Mouse (Mus musculus) urinary bladder, adult 2 months (tissue): Measurements from ENCODE around the gene Tceal8. TPM values are rescaled to one million over a fixed set of nuclear protein-coding genes. Genes with fewer than 3 reads are reported as not detected.
"Not testable (repeated sequence)": the region's sequence is repeated elsewhere in the genome, so short reads cannot be mapped to it uniquely, and the experiment has no call there.

Source experiments
- DNase-seq: peaks from one replicate; pipeline ENCODE4 v3.0.0; 2022; ENCODE audit warnings: low spot score
- polyA plus RNA-seq: library from polyadenylated mRNA; depleted of rRNA; stranded (reverse); fragments of >200 nt; gene quantifications from 2 replicates; pipeline ENCODE4 v1.2.3, GENCODE M21; 2012; rRNA removed

Gene Tceal8
- 70.1 and 78.1 TPM in 2 replicates for polyA plus RNA-seq

DNA sequence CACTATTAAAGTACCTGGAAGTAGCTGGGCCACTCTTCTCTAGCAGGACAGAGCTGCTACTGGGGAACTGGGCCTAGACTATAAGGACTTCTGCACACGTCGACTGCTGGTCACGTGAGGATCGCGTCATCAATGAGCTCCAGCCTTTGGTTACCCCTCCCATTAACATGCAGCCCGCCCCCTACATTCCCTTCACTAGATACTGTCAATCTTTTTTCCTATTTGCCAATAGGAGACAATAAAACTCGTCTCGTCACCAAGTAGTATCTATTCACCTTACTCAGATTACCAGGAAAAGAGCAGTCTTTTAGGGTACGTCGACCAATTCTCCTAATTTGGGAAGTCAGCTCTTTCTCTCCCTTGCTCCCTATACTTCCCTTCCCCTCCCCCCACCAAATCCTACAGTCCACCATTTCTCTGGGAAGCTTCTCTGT is at the start of gene Tceal8:
Tceal8 (minus strand) TSS at position 225 of the 434 bp plus-strand sequence.
- peak; percentile 30 for DNase-seq

DNA sequence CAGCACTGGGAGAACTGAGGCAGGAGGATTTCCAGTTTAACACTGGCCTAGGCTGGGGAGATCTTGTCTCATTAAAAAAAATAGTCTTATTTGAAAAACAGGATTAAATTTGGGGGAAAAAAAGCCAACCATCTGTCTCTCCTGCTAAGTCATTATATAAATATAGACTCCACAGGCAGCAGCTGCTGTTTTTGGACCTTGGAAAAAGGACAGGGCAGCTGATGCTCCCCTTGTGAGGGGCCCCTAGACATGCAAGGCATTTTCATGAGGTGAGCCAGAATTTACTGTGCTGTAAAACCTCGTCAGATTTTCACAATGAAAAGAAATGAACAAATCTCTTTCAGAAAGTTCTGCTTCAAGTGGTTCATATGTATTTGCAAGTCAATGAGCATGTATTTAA is 44.2 kb upstream of the Tceal8 start:
- no peak for DNase-seq

DNA sequence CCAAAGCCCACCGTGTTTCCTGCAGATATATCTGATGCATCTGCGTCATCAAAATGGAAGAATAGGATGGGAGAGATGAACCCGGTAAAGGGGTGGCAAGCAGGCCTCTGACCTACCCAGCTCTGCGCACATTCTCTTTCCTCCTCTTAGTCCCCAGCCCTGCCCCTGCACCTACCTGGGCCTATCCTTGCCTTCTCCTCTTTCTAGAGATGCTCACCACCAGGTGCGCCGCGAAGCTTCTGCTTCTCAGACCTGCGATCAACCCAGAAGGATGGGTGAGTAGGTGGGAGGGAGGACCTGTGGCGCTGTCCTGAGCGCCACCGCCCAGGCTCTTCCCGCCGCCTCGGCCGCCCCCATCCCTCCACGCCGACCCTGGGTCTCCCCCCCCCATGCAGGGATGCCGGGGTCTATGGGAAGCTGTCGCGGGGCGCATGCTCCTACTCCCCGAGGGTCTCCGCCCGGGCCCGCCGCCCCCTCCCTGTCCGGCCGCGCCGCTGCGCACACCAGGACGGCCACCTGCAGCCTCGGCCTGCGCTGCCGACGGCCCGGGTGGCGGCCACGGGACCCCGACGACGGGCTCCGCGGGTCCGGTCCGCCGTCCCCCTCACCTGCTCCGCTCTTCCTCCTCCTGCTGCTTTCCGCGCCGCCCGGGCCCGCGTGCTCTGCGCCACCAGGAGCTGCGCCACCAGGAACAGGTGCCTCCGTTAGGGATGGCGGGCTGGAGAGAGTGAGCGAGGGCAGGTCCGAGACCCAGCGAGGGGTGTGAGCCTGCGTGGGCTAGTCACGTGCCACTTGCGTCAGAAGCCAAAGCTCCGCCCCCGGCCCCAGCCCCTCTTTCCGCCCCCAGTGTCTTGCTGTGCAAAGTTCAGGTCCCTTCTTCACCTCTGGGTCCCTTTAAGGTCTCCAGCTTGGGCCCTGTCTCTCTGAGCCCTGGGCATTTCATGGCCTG is 42.9 kb upstream of the Tceal8 start, which contains the start of the genes Tceal7 and Bex1:
Tceal7 (plus strand) TSS at position 51 of the 949 bp plus-strand sequence.
Bex1 (minus strand) TSS at position 785 of the 949 bp plus-strand sequence.
- not testable (repeated sequence) for DNase-seq

DNA sequence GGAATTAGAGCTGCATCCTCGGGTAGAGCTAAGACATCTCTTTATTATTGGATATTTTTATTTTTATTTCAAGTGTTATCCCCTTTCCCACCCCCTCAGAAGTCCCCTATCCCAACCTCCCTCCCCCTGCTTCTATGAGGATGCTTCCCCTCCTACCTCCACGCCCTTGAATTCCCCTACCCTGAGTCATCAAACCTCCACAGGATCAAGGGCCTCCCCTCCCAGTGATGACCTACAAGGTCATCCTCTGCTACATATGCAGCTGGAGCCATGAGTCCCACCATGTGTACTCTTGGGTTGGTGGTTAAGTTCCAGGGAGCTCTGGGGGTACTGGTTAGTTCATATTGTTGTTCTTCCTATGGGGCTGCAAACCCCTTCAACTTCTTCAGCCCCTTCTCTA is 41.3 kb upstream of the Tceal8 start:
- no peak for DNase-seq

GRCm38 (mm10) chrX:136204406-136204805 is 32.3 kb upstream of the Tceal8 start:
- no peak for DNase-seq

- no peak for DNase-seq
Measured at GRCm38 (mm10) chrX:136203664-136204066, 31.5 kb upstream of the Tceal8 start, which contains the start of gene Tceal5. Gene Tceal5 (minus strand): TSS chrX:136203876.

GRCm38 (mm10) chrX:136203257-136203656 is 31.1 kb upstream of the Tceal8 start:
- DNase-seq, result no peak

DNA sequence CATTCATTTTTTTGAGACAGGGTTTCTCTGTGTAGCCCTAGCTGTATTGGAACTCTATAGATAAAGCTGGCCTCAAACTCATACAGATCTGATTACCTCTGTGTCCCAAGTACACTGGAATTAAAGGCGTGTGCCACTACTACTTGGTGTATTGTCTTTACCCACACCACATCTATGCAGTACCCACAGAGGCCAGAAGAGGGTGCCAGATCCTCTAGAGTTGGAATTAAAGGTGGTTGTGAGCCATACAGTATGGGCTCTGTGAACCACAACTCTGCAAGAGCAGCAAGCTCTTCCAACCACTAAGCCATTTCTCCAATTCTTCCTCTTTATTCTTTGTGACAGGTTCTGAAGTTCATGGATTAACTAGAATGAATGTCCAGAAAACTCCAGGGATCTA is 24.7 kb upstream of the Tceal8 start:
- no peak for DNase-seq

DNA sequence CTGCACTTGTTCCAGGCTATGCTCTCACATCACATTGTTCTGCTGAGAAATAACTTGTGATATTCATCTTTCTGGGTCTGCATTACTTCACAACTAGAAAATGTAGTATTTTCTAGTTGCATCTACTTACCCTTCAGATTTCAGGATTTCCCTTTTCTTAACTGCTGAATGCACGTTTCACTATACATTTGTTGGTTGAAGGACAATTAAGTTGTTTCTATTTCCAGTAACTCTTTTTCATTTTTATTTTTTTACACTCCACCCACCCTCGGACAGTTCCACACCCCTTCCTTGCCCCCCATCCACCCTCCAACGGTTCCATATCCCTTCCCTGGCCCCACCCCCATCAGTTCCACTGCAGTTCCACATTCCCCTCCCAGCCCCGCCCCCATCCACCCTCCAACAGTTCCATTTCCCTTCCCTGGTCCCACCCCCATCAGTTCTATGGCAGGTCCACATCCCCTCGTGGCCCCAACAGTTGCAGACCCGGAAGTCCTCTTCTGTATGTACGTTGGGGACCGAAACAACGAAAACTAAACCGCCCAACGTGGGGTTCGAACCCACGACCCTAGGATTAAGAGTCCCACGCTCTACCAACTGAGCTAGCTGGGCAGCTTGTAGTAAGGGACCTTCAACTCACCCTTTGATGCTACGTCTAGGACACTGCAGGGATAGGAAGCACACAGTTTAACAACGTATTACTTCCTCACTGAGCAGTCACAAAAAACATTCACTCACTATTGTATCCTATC is 23.2 kb upstream of the Tceal8 start:
- DNase-seq, result no peak

- DNase-seq, result no peak
Measured at GRCm38 (mm10) chrX:136183107-136183506, 11.0 kb upstream of the Tceal8 start.

GRCm38 (mm10) chrX:136180897-136181553 is 8.9 kb upstream of the Tceal8 start:
- no peak for DNase-seq

DNA sequence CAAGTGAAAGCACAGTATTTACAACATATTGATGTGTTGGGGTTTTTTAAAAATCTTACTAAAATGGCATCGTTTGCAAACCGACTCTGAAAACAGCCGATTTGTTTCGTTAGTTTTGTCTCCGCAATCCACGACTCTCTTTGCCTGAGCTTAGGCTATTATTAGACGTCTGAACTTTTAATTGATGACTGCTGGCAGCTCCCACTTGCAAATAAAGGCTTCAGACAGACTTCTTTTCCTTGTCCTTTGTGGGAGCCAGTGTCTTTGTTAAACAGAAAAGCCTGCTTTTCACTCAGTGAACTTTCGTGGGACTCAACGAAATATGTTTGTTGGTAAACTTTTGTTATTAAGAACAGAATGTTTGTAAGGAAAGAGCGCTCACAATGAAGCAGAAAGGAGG is 644 bp upstream of the Tceal8 start:
- DNase-seq, result no peak

DNA sequence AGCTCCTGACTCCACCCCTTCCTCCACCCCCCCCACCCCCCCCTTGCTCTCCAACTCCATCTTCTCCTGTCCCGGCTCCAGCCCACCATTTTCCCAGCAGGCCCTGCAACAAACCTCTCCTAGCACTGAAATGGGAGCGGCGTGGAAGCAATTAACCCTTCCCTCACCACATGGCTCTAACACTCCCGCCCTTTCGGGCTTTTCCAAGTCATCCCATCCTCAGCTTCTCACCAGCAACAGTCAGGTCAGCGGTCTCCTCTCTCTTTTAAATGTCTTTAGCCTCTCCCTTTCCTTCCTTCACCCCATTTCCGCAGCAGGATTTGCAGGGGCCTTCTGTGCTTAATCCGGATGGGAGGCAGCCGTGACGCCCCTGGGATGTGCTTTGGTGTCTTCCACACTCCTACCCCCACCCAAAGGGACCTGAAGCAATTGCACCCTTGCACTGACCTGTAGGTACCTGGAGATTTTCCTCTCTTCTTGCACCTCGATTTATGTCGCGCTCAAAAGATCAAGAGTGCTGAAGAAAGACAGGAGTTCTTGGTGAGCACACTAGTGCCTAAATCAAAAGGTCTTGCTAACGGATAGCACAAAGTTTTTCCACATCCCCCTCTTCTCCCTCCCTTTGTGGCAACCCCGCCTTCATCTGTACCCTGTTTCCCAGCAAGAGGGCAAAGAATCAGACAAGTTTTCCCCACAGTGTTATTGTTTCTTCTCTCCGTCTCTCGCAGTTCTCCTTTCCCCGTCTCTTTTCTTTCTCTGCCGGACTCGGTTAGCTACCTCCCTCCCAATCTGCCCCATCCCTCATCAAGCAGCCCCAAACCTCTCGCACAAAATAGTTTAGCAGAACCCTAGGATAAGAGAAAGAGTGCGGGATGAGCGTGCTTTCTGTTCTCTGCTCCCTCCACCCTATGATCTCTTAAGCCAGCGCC is 689 bp downstream of the Tceal8 start:
- peak; percentile 24 for DNase-seq

- DNase-seq, result no peak
Measured at GRCm38 (mm10) chrX:136170625-136171024, 1.5 kb downstream of the Tceal8 start.

- DNase-seq, result no peak
Measured at GRCm38 (mm10) chrX:136144195-136144594, 27.9 kb downstream of the Tceal8 start.

DNA sequence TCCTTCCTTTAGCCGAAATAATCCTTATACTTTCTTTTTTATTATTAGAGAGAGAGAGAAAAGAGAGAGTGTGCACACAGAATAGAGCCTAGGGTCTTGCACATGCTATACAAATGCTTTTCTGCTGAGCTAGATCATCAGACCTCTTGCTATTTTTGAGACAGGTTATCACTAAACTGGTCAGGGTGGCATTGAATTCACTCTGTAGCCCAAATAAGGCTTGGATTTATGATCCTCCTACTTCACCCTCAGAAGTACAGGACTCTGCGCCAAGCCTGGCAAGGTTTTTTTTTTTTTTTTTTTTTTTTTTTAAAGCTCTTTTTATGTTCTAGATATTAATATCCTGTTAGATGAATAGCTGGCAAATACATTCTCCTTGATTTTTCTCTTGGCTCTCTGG is 28.4 kb downstream of the Tceal8 start:
- no peak for DNase-seq

GRCm38 (mm10) chrX:136141385-136141784 is 30.8 kb downstream of the Tceal8 start:
- no peak for DNase-seq

- DNase-seq, result not testable (repeated sequence)
Measured at GRCm38 (mm10) chrX:136139640-136140004, 32.5 kb downstream of the Tceal8 start.

DNA sequence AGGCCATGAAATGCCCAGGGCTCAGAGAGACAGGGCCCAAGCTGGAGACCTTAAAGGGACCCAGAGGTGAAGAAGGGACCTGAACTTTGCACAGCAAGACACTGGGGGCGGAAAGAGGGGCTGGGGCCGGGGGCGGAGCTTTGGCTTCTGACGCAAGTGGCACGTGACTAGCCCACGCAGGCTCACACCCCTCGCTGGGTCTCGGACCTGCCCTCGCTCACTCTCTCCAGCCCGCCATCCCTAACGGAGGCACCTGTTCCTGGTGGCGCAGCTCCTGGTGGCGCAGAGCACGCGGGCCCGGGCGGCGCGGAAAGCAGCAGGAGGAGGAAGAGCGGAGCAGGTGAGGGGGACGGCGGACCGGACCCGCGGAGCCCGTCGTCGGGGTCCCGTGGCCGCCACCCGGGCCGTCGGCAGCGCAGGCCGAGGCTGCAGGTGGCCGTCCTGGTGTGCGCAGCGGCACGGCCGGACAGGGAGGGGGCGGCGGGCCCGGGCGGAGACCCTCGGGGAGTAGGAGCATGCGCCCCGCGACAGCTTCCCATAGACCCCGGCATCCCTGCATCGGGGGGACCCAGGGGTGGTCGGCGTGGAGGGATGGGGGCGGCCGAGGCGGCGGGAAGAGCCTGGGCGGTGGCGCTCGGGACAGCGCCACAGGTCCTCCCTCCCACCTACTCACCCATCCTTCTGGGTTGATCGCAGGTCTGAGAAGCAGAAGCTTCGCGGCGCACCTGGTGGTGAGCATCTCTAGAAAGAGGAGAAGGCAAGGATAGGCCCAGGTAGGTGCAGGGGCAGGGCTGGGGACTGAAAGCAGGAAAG is 33.1 kb downstream of the Tceal8 start, which contains the start of gene Bex4:
Bex4 (plus strand) TSS at position 170 of the 813 bp plus-strand sequence.
- DNase-seq, result not testable (repeated sequence)

GRCm38 (mm10) chrX:136135559-136135958 is 36.6 kb downstream of the Tceal8 start:
- no peak for DNase-seq
